Mouse (Mus musculus): ENCODE results near the gene Zrsr1.

DNA sequence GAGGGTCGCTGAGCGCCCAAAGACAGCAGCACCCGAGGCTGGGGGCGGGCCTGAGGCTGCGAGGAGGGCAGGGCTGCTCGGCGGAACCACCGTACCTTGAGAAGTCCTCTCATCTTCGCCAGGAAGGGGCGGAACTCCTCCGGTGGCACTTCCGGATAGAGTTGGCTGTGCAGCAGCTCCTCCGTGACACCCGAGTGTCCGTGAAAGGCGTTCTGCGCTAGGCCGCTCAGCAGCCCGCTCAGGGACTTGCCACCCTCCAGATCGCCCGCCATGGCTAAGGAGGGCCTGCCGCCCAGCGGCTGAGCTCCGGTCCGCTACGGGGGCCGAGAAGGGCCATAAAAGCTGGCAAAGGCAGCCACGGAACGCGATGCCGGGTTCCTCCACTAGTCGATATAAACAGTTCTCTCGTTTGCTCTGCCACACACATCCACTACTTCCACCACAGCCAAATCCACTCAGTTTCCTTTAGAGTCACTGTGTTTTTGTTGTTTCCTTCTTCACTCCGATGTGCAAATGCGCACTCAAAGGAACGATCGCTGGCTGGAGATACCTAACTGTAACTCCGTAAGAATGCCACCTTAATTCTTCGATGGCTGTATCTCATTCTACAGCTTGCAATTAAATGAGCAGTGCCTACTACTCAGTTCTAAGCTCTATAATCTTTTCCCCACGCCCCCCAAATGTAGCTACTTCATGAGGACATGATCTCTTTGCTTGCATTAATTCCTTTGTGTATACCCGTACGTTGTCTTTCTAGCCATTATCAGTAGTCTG is 10.4 kb downstream of the Zrsr1 start, which contains the start of the genes Gm28048 and Commd1:
- TF ChIP-seq CTCF (IDR thresholded peaks at IDR 0.05; ENCODE audit: control insufficient read depth, insufficient read depth, low read length) (peak; percentile 63), POLR2A (IDR thresholded peaks at IDR 0.05; ENCODE audit: borderline replicate concordance, control insufficient read depth, low read depth, low read length) (peak; percentile 91; the same call in 1 of the 2 replicates)

All from bone marrow, adult 2 months (tissue).